Mouse (Mus musculus) brain, adult 2 months (tissue): ENCODE results near the gene Jph2.
A peak's percentile ranks its signal among the peaks of the same experiment; 100 is the strongest.

Experiments used
- DNase-seq: peaks from one replicate; pipeline ENCODE4 v3.0.0; 2011; ENCODE audit warnings: low read depth, low spot score

The Jph2 gene

DNA sequence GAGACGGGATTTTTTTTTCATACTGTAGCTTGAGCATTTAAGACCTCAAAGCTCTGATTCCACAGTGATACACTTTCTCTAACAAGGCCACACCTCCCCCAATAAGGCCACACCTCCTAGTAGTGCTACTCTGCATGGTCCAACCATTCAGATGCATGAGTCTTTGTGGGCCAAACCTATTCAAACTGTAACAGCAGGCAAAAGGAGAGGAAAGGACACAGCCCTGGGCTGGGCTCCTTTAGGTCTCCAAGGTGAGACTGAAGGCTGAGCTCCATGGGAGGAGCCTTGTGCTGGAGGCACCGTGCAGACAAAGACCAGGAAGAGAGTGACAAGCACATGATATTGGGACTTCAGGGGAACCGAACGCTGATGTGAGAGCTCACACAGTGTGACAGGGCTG, 80.5 kb downstream of the Jph2 start:
- DNase-seq = no peak

GRCm38 (mm10) chr2:163310163-163310688, 87.6 kb downstream of the Jph2 start:
- peak; percentile 39 for DNase-seq

GRCm38 (mm10) chr2:163309376-163309775, 88.4 kb downstream of the Jph2 start:
- peak; percentile 81 for DNase-seq

GRCm38 (mm10) chr2:163303037-163303436, 94.8 kb downstream of the Jph2 start:
- peak; percentile 61 for DNase-seq

- DNase-seq = no peak
Observed at GRCm38 (mm10) chr2:163301641-163302040, 96.2 kb downstream of the Jph2 start.

DNA sequence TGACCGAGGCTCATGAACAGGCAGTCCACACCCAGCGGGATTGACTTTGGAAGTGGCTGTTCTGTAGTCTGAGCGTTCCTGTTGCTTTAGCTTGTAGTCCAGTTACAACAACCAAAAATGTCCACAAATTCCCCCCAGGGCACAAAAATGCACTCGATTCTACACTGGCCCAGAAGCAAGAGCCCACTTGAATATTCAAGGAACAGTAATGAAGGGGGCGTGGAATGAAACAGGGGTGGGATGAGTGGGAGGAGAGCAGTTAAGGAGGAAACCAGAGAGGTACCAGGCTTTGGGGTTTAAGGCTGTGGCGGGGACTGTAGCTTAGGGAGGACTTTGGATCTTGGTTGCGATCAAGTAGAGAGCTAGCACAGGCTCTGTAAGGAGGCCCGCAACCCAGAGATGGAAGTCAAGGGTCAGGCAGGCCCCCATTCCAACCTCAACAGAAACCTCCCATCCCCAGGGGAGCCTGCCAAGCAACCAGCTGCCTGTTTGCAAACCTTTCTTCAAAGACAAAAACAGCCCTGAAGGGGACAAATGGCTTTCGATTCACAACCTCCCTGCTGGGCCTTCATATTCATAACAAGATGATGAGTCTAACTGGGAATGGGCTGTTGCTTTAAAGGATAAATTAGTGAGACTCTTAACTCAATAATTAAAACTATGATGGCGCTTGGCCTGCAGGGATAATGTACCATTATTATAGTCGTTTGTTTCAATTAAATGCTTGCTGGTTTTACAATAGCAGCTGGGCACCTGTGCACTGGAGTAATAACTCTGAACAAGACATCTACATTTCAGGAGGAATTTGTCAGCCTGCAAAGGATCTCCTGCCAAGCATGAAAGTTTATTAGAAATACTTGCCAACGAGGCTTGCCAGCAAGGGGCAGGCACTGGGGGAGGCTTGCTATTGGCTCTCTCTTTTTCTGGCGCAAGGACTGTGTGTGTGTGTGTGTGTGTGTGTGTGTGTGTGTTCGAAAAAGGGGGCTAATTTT, 97.4 kb downstream of the Jph2 start:
- no peak for DNase-seq

DNA sequence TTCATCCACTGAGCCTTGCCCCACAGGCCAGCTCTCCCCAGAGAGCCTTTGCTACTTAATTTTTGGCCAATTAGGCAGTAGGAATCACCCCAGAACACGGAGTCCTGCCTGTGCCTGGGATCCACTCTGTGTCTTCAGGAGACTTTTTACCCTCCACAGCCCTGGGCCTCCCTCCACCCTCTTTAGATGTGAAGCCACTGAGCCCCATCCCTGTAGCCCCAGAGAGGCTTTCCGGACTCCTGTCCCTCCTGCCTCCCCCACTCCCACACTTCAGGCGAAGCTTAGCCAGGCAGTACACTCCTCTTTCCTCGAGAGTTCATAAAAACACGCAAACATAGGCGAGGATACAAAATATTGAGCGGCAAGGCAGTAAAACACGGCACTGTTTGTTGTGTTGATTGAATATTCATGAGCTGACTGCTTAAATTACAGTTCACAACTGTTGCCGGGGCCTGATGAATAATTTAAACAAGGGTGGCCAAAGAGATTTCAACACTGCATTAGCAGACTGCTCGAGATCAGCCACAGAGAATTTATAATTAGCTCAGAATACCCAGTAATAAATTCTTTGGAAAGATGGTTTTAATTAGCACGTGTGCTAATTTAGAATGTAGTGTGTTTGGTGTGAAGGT, 100.7 kb downstream of the Jph2 start:
- DNase-seq = no peak

GRCm38 (mm10) chr2:163288881-163289379, 108.9 kb downstream of the Jph2 start:
- DNase-seq = no peak
